Mouse (Mus musculus) hindbrain, embryonic 14.5 days (tissue): ENCODE measurements at regions not wholly inside any gene's neighbourhood (a gene's known extent, or its start where the extent isn't known, plus 50 kb on each side); places are given as distances from the start of the nearest gene placed in this dataset.
"Not testable (repeated sequence)": the region's sequence is repeated elsewhere in the genome, so short reads cannot be mapped to it uniquely, and the experiment has no call there.

Experiments
- ATAC-seq: fragments of 200-750 bp; cut with Nextera tagmentation; 2 replicates; pipeline ENCODE4 v1.8.0; 2017; ENCODE audit warnings: moderate number of reproducible peaks, mild to moderate bottlenecking, moderate TSS enrichment, moderate library complexity; ENCODE audit not compliant: low FRiP score
- DNase-seq: peaks from one replicate; pipeline ENCODE4 v3.0.0-alpha.2; 2015; ENCODE audit warnings: low spot score
- H3K27ac ChIP-seq: fragments of 300-500 bp; sonication (generic); 2 replicates; pipeline ENCODE4 v1.5.1; 2014; ENCODE audit warnings: mild to moderate bottlenecking, moderate library complexity
- H3K27me3 ChIP-seq: fragments of 300-500 bp; sonication (generic); 2 replicates; pipeline ENCODE4 v1.6.1; 2014; ENCODE audit warnings: mild to moderate bottlenecking, low read length, mixed read lengths; ENCODE audit not compliant: control insufficient read depth, insufficient read depth
- H3K36me3 ChIP-seq: fragments of 300-500 bp; sonication (generic); replicated peaks from 2 replicates; pipeline ENCODE4 v1.6.1; 2014; ENCODE audit not compliant: control insufficient read depth, insufficient read depth
- H3K4me1 ChIP-seq: fragments of 300-500 bp; sonication (generic); replicated peaks from 2 replicates; pipeline ENCODE4 v1.6.1; 2014; ENCODE audit warnings: antibody characterized with exemption, low read length, mixed read lengths; ENCODE audit not compliant: control insufficient read depth, insufficient read depth
- H3K4me2 ChIP-seq: fragments of 300-500 bp; sonication (generic); replicated peaks from 2 replicates; pipeline ENCODE4 v1.6.1; 2014; ENCODE audit warnings: mild to moderate bottlenecking, moderate library complexity
- H3K4me3 ChIP-seq: fragments of 300-500 bp; sonication (generic); replicated peaks from 2 replicates; pipeline ENCODE4 v1.5.1; 2014; ENCODE audit warnings: mild to moderate bottlenecking, low read length
- H3K9ac ChIP-seq: fragments of 300-500 bp; sonication (generic); 2 replicates; pipeline ENCODE4 v1.6.1; 2014
- H3K9me3 ChIP-seq: fragments of 300-500 bp; sonication (generic); 2 replicates; pipeline ENCODE4 v1.6.1; 2016; ENCODE audit warnings: low read length; ENCODE audit not compliant: control insufficient read depth
- WGBS: fragments of 180-500 bp; shearing (Covaris S2); extraction: QIAGEN DNeasy Blood & Tissue Kit; methylation state at CpG from one replicate; pipeline ENCODE4 v1.1.7; 2014; 5-methylcytosine and 5-hydroxymethylcytosine counted together

GRCm38 (mm10) chr9:90618154-90618553 lies 347.6 kb upstream of the Tbc1d2b start:
- Histone ChIP-seq H3K4me2 (no peak overlapping the region), H3K36me3 (no peaks in the 10 kb centered on the region), H3K9ac (no peak overlapping the region), H3K4me3 (no peak overlapping the region), H3K9me3 (no peaks in the 10 kb centered on the region), H3K27ac (no peak overlapping the region), H3K4me1 (no peaks in the 10 kb centered on the region), H3K27me3 (no peaks in the 10 kb centered on the region)
- DNase-seq (no peak), ATAC-seq (no peak)
- 70% methylated on average over 7 of the region's 7 CpGs for WGBS

GRCm38 (mm10) chr9:90597894-90598293 lies 327.3 kb upstream of the Tbc1d2b start:
- 78% methylated on average over 4 of the region's 4 CpGs for WGBS
- ATAC-seq = no peak
- H3K9me3 ChIP-seq = 0 out of 2 replicates have a peak, but pooled peaks cover 5% of the 10 kb centered on the region
- H3K27ac ChIP-seq = no peak overlapping the region
- DNase-seq = no peak
- H3K27me3 ChIP-seq = no peaks in the 10 kb centered on the region
- H3K4me2 ChIP-seq = no peak overlapping the region
- H3K4me1 ChIP-seq = no peaks in the 10 kb centered on the region
- no peaks in the 10 kb centered on the region for H3K36me3 ChIP-seq
- no peak overlapping the region for H3K4me3 ChIP-seq
- no peak overlapping the region for H3K9ac ChIP-seq

- H3K27me3 ChIP-seq = no peaks in the 10 kb centered on the region
- ATAC-seq (no peak), DNase-seq (no peak)
- no peak overlapping the region for H3K9ac ChIP-seq
- no peaks in the 10 kb centered on the region for H3K4me1 ChIP-seq
- no peak overlapping the region for H3K4me3 ChIP-seq
- H3K36me3 ChIP-seq = no peaks in the 10 kb centered on the region
- H3K4me2 ChIP-seq = no peak overlapping the region
- 0 out of 2 replicates have a peak, but pooled peaks cover 6% of the 10 kb centered on the region for H3K9me3 ChIP-seq
- H3K27ac ChIP-seq = no peak overlapping the region
- 56% methylated on average over 1 of the region's 1 CpGs for WGBS
These were observed 286.1 kb upstream of the Tbc1d2b start for GRCm38 (mm10) chr9:90556742-90557141.

- Histone ChIP-seq H3K27me3 (no peaks in the 10 kb centered on the region), H3K4me1 (no peaks in the 10 kb centered on the region), H3K27ac (no peak overlapping the region), H3K4me3 (no peak overlapping the region), H3K36me3 (no peaks in the 10 kb centered on the region), H3K9me3 (0 out of 2 replicates have a peak, but pooled peaks cover 6% of the 10 kb centered on the region), H3K4me2 (no peak overlapping the region), H3K9ac (no peak overlapping the region)
- 36% methylated on average over 3 of the region's 3 CpGs for WGBS
- ATAC-seq = no peak
- DNase-seq = no peak
These were observed 285.6 kb upstream of the Tbc1d2b start for GRCm38 (mm10) chr9:90556216-90556615.

GRCm38 (mm10) chr9:90547931-90548330 lies 277.3 kb upstream of the Tbc1d2b start:
- Histone ChIP-seq H3K4me3 (no peak overlapping the region), H3K9me3 (no peaks in the 10 kb centered on the region), H3K27me3 (no peaks in the 10 kb centered on the region), H3K4me1 (no peaks in the 10 kb centered on the region), H3K9ac (no peak overlapping the region), H3K4me2 (no peak overlapping the region), H3K27ac (no peak overlapping the region), H3K36me3 (no peaks in the 10 kb centered on the region)
- ATAC-seq = no peak
- DNase-seq = no peak
- WGBS = 90% methylated on average over 1 of the region's 1 CpGs

GRCm38 (mm10) chr9:90546720-90547119 lies 276.1 kb upstream of the Tbc1d2b start:
- H3K9me3 ChIP-seq = no peaks in the 10 kb centered on the region
- ATAC-seq (no peak), DNase-seq (no peak)
- no peaks in the 10 kb centered on the region for H3K27me3 ChIP-seq
- H3K4me1 ChIP-seq = no peaks in the 10 kb centered on the region
- H3K4me3 ChIP-seq = no peak overlapping the region
- H3K4me2 ChIP-seq = no peak overlapping the region
- no peak overlapping the region for H3K9ac ChIP-seq
- no peak overlapping the region for H3K27ac ChIP-seq
- no peaks in the 10 kb centered on the region for H3K36me3 ChIP-seq

- not testable (repeated sequence) for ATAC-seq, H3K36me3 ChIP-seq, H3K27ac ChIP-seq, DNase-seq, H3K27me3 ChIP-seq, H3K9me3 ChIP-seq, H3K4me3 ChIP-seq, H3K4me1 ChIP-seq, H3K9ac ChIP-seq, H3K4me2 ChIP-seq
- 83% methylated on average over 8 of the region's 8 CpGs for WGBS
These were observed 267.1 kb upstream of the Tbc1d2b start for GRCm38 (mm10) chr9:90537683-90538082.

- no peak overlapping the region for H3K4me3 ChIP-seq
- H3K4me1 ChIP-seq = no peaks in the 10 kb centered on the region
- ATAC-seq = no peak
- no peaks in the 10 kb centered on the region for H3K27me3 ChIP-seq
- no peaks in the 10 kb centered on the region for H3K36me3 ChIP-seq
- DNase-seq = no peak
- H3K4me2 ChIP-seq = no peak overlapping the region
- no peak overlapping the region for H3K9ac ChIP-seq
- H3K9me3 ChIP-seq = no peaks in the 10 kb centered on the region
- H3K27ac ChIP-seq = no peak overlapping the region
These were observed 262.8 kb upstream of the Tbc1d2b start for GRCm38 (mm10) chr9:90533372-90533771.

GRCm38 (mm10) chr9:90521186-90521585 lies 250.6 kb upstream of the Tbc1d2b start:
- DNase-seq (no peak), ATAC-seq (peak; percentile 48; the same call in 1 of the 2 replicates)
- H3K4me1 ChIP-seq = no peaks in the 10 kb centered on the region
- no peak overlapping the region for H3K4me3 ChIP-seq
- no peak overlapping the region for H3K9ac ChIP-seq
- H3K4me2 ChIP-seq = no peak overlapping the region
- no peaks in the 10 kb centered on the region for H3K36me3 ChIP-seq
- H3K9me3 ChIP-seq = no peaks in the 10 kb centered on the region
- H3K27ac ChIP-seq = no peak overlapping the region
- WGBS = 33% methylated on average over 3 of the region's 3 CpGs
- no peaks in the 10 kb centered on the region for H3K27me3 ChIP-seq

- Histone ChIP-seq H3K27ac (no peak overlapping the region), H3K4me3 (no peak overlapping the region), H3K36me3 (no peaks in the 10 kb centered on the region), H3K4me2 (no peak overlapping the region), H3K9ac (no peak overlapping the region), H3K27me3 (no peaks in the 10 kb centered on the region), H3K4me1 (peaks cover 9% of the 10 kb centered on the region; the same call in 1 of the 2 replicates), H3K9me3 (no peaks in the 10 kb centered on the region)
- 62% methylated on average over 1 of the region's 1 CpGs for WGBS
- DNase-seq (no peak), ATAC-seq (no peak)
These were observed 224.3 kb upstream of the Tbc1d2b start for GRCm38 (mm10) chr9:90494888-90495287.
